10 mouse cellular contexts compared by ENCODE assay signal in the genomic region with DNA sequence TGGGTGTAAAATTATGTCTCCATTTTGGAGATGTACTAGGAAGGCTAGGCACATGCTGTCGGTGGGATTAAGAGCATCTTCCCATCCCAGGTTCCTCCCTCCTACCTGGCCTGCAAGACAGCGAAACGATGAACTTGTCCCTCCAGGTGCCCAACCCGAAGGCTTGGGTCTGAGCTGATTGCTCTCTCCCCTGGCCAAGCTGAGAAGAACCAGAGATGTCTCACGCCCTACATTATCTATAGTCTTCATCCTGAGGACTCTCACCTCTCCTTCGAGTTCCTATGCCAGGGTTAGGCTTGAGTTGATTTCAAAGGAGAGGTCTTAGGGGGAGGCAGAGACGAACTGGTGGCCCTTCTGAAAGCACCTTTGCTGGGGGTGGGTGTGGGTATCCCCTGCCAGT. TPM values are rescaled to one million over a fixed set of nuclear protein-coding genes. Genes with fewer than 3 reads are reported as not detected.
DNase-seq lines count a peak whose midpoint lies in the region; ATAC-seq and TF ChIP-seq lines count a peak whose summit lies in the region.
"Had no signal": no experiment of that assay in that cellular context is flagged by ENCODE, and none has a peak within 500 bp of the region (broad histone marks: within the 10 kb centered on the region; RNA-seq: fewer than 3 reads in every experiment).

No protein-coding gene starts in this region.

- H3K9ac ChIP-seq in forebrain, embryonic 12.5 days, result no peak overlapping the region
- no peak overlapping the region for H3K9ac ChIP-seq in forebrain, embryonic 14.5 days (ENCODE audit: low read length)
- H3K9ac ChIP-seq in intestine, postnatal 0 days (ENCODE audit: low read depth, low read length), result 0 out of 2 replicates have a peak overlapping the region, but pooled peaks have one; percentile 0
- H3K9ac ChIP-seq in intestine, embryonic 16.5 days (ENCODE audit: low read depth, low read length), result no peak overlapping the region
- H3K9ac ChIP-seq in liver, embryonic 11.5 days (ENCODE audit: low read depth, low read length), result peak overlapping the region; percentile 49
- H3K9ac ChIP-seq: intestine, embryonic 15.5 days; midbrain, embryonic 12.5 days had no signal

- H3K4me3 ChIP-seq in forebrain, embryonic 12.5 days (replicated peaks), result no peak overlapping the region
- H3K4me3 ChIP-seq in forebrain, embryonic 14.5 days (ENCODE audit: low read depth, low read length), result no peak overlapping the region
- no peak overlapping the region for H3K4me3 ChIP-seq in intestine, postnatal 0 days (ENCODE audit: low read depth, low read length)
- no peak overlapping the region for H3K4me3 ChIP-seq in intestine, embryonic 16.5 days (ENCODE audit: low read length)
- peak overlapping the region; percentile 46; the same call in 1 of the 2 replicates for H3K4me3 ChIP-seq in G1E (ENCODE audit: low read depth, low read length)
- H3K4me3 ChIP-seq in liver, embryonic 11.5 days (ENCODE audit: low read depth, low read length), result no peak overlapping the region
- H3K4me3 ChIP-seq: intestine, embryonic 15.5 days; midbrain, embryonic 12.5 days had no signal

- H3K9me3 ChIP-seq in forebrain, embryonic 12.5 days, result no peaks in the 10 kb centered on the region
- no peaks in the 10 kb centered on the region for H3K9me3 ChIP-seq in forebrain, embryonic 14.5 days (replicated peaks; ENCODE audit: control insufficient read depth, low read length)
- H3K9me3 ChIP-seq in intestine, postnatal 0 days (ENCODE audit: control insufficient read depth), result no peaks in the 10 kb centered on the region
- H3K9me3 ChIP-seq in intestine, embryonic 16.5 days (ENCODE audit: control insufficient read depth, low read length), result no peaks in the 10 kb centered on the region
- H3K9me3 ChIP-seq in G1E (replicated peaks), result no peaks in the 10 kb centered on the region
- no peaks in the 10 kb centered on the region for H3K9me3 ChIP-seq in liver, embryonic 11.5 days (ENCODE audit: control insufficient read depth, low read length)
- H3K9me3 ChIP-seq: intestine, embryonic 15.5 days; midbrain, embryonic 12.5 days had no signal

- no peak for TF ChIP-seq CTCF in intestine, postnatal 0 days (IDR thresholded peaks at IDR 0.05; ENCODE audit: low read depth)
- no peak for TF ChIP-seq CTCF in G1E (IDR thresholded peaks at IDR 0.05; ENCODE audit: low read depth, low read length)

- WGBS in forebrain, embryonic 12.5 days, result 90% methylated on average over 7 of the region's 7 CpGs
- WGBS in forebrain, embryonic 14.5 days, result 92% methylated on average over 7 of the region's 7 CpGs
- 87% methylated on average over 7 of the region's 7 CpGs for WGBS in intestine, postnatal 0 days
- whole genome bisulfite sequencing in intestine, embryonic 16.5 days, result 89% methylated on average over 7 of the region's 7 CpGs
- WGBS in liver, embryonic 11.5 days, result 70% methylated on average over 7 of the region's 7 CpGs

- ATAC-seq in forebrain, embryonic 12.5 days (ENCODE audit: low FRiP score), result no peak
- ATAC-seq in forebrain, embryonic 14.5 days, result no peak
- no peak for ATAC-seq in intestine, postnatal 0 days
- ATAC-seq in intestine, embryonic 16.5 days, result no peak
- ATAC-seq in G1E (ENCODE audit: extremely low read depth, insufficient number of reproducible peaks, low FRiP score, poor library complexity, severe bottlenecking), result no peak
- ATAC-seq in liver, embryonic 11.5 days (replicated peaks; ENCODE audit: low FRiP score), result peak; percentile 16

- H3K27ac ChIP-seq in forebrain, embryonic 12.5 days, result 0 out of 2 replicates have a peak overlapping the region, but pooled peaks have one; percentile 31
- no peak overlapping the region for H3K27ac ChIP-seq in forebrain, embryonic 14.5 days (ENCODE audit: low read depth, low read length)
- H3K27ac ChIP-seq in intestine, postnatal 0 days (ENCODE audit: low read depth, low read length), result no peak overlapping the region; the same call in 1 of the 2 replicates
- no peak overlapping the region for H3K27ac ChIP-seq in intestine, embryonic 16.5 days (ENCODE audit: low read length)
- H3K27ac ChIP-seq in liver, embryonic 11.5 days (ENCODE audit: low read depth, low read length), result peak overlapping the region; percentile 98
- H3K27ac ChIP-seq: intestine, embryonic 15.5 days; midbrain, embryonic 12.5 days had no signal

- no peaks in the 10 kb centered on the region for H3K27me3 ChIP-seq in forebrain, embryonic 12.5 days
- no peaks in the 10 kb centered on the region for H3K27me3 ChIP-seq in forebrain, embryonic 14.5 days (replicated peaks; ENCODE audit: control insufficient read depth, insufficient read depth, low read length)
- no peaks in the 10 kb centered on the region for H3K27me3 ChIP-seq in intestine, postnatal 0 days (replicated peaks; ENCODE audit: control insufficient read depth, insufficient read depth, low read length)
- no peaks in the 10 kb centered on the region for H3K27me3 ChIP-seq in intestine, embryonic 16.5 days (replicated peaks; ENCODE audit: control insufficient read depth, insufficient read depth, low read length)
- H3K27me3 ChIP-seq in G1E (ENCODE audit: insufficient read depth, low read length), result no peaks in the 10 kb centered on the region
- H3K27me3 ChIP-seq in liver, embryonic 11.5 days (replicated peaks; ENCODE audit: control insufficient read depth, insufficient read depth, low read length), result no peaks in the 10 kb centered on the region
- H3K27me3 ChIP-seq: intestine, embryonic 15.5 days; midbrain, embryonic 12.5 days had no signal

- H3K4me2 ChIP-seq in forebrain, embryonic 12.5 days, result no peak overlapping the region
- no peak overlapping the region for H3K4me2 ChIP-seq in forebrain, embryonic 14.5 days (ENCODE audit: low read length)
- no peak overlapping the region for H3K4me2 ChIP-seq in intestine, postnatal 0 days (replicated peaks; ENCODE audit: low read depth)
- H3K4me2 ChIP-seq in intestine, embryonic 16.5 days (ENCODE audit: low read depth, low read length), result no peak overlapping the region
- peak overlapping the region; percentile 65 for H3K4me2 ChIP-seq in liver, embryonic 11.5 days
- H3K4me2 ChIP-seq: intestine, embryonic 15.5 days; midbrain, embryonic 12.5 days had no signal

- H3K4me1 ChIP-seq in forebrain, embryonic 12.5 days, result peaks cover 6% of the 10 kb centered on the region; the same call in 1 of the 2 replicates
- peaks cover 4% of the 10 kb centered on the region; the same call in 1 of the 2 replicates for H3K4me1 ChIP-seq in forebrain, embryonic 14.5 days (ENCODE audit: control insufficient read depth, insufficient read depth, low read length)
- no peaks in the 10 kb centered on the region for H3K4me1 ChIP-seq in intestine, postnatal 0 days (replicated peaks; ENCODE audit: control insufficient read depth, insufficient read depth, low read length)
- peaks cover 4% of the 10 kb centered on the region; the same call in 1 of the 2 replicates for H3K4me1 ChIP-seq in intestine, embryonic 16.5 days (ENCODE audit: control insufficient read depth, insufficient read depth, low read length)
- H3K4me1 ChIP-seq in G1E (ENCODE audit: insufficient read depth, low read depth, low read length), result peaks cover 67% of the 10 kb centered on the region
- H3K4me1 ChIP-seq in liver, embryonic 11.5 days (replicated peaks; ENCODE audit: control insufficient read depth, insufficient read depth, low read length), result peaks cover 49% of the 10 kb centered on the region

- no peak for DNase-seq in forebrain, embryonic 14.5 days (ENCODE audit: low spot score)
- no peak for DNase-seq in G1E (ENCODE audit: low spot score)
- DNase-seq in liver, embryonic 11.5 days (ENCODE audit: low spot score), result no peak
- DNase-seq in urinary bladder, postnatal 25 days (ENCODE audit: low spot score), result no peak
- no peak for DNase-seq in embryo, embryonic 10 days (ENCODE audit: low spot score)

- no peaks in the 10 kb centered on the region for H3K36me3 ChIP-seq in forebrain, embryonic 12.5 days (replicated peaks)
- no peaks in the 10 kb centered on the region for H3K36me3 ChIP-seq in forebrain, embryonic 14.5 days (ENCODE audit: control insufficient read depth, insufficient read depth, low read length)
- H3K36me3 ChIP-seq in intestine, postnatal 0 days (ENCODE audit: control insufficient read depth, insufficient read depth), result peaks cover 3% of the 10 kb centered on the region; the same call in 1 of the 2 replicates
- no peaks in the 10 kb centered on the region for H3K36me3 ChIP-seq in intestine, embryonic 16.5 days (ENCODE audit: control insufficient read depth, insufficient read depth, low read length)
- peaks cover 88% of the 10 kb centered on the region for H3K36me3 ChIP-seq in G1E (replicated peaks)
- peaks cover 15% of the 10 kb centered on the region for H3K36me3 ChIP-seq in liver, embryonic 11.5 days (ENCODE audit: control insufficient read depth, insufficient read depth, low read length)
- H3K36me3 ChIP-seq: intestine, embryonic 15.5 days; midbrain, embryonic 12.5 days had no signal

RNA-seq across cellular contexts. Expression of a gene that starts 19.2 kb away (rescaled TPM):
- polyA plus RNA-seq in forebrain, embryonic 12.5 days (2016; fragmentation: Nextera tagmentation; extraction: Ambion mirVana), result 6.0 and 7.8 TPM in 2 replicates
- polyA plus RNA-seq in forebrain, embryonic 14.5 days (2014; fragmentation: Nextera tagmentation; extraction: Ambion mirVana), result 3.3 and 4.0 TPM in 2 replicates
- polyA plus RNA-seq in intestine, postnatal 0 days (2015; fragmentation: Nextera tagmentation; extraction: Ambion mirVana), result 5.5 and 7.4 TPM in 2 replicates
- polyA plus RNA-seq in intestine, embryonic 16.5 days (2015; fragmentation: Nextera tagmentation; extraction: Ambion mirVana), result 8.3 and 8.8 TPM in 2 replicates
- total RNA-seq in G1E (2014; fragmentation: Nextera tagmentation), result 65.4 and 105 TPM in 2 replicates
- total RNA-seq in G1E (2017), result 30.9 and 36.9 TPM in 2 replicates
- 159 and 170 TPM in 2 replicates for polyA plus RNA-seq in G1E (2012)
- polyA plus RNA-seq in liver, embryonic 11.5 days (2014; fragmentation: Nextera tagmentation; extraction: Ambion mirVana), result 41.3 and 44.9 TPM in 2 replicates

RNA-seq across cellular contexts. Expression of a gene that starts 28.5 kb away (rescaled TPM):
- 126 TPM in 2 replicates for polyA plus RNA-seq in forebrain, embryonic 12.5 days (2016; fragmentation: Nextera tagmentation; extraction: Ambion mirVana)
- 168 and 174 TPM in 2 replicates for polyA plus RNA-seq in forebrain, embryonic 14.5 days (2014; fragmentation: Nextera tagmentation; extraction: Ambion mirVana)
- 130 and 144 TPM in 2 replicates for polyA plus RNA-seq in intestine, postnatal 0 days (2015; fragmentation: Nextera tagmentation; extraction: Ambion mirVana)
- 116 and 117 TPM in 2 replicates for polyA plus RNA-seq in intestine, embryonic 16.5 days (2015; fragmentation: Nextera tagmentation; extraction: Ambion mirVana)
- total RNA-seq in G1E (2014; fragmentation: Nextera tagmentation) (37.5 and 37.8 TPM in 2 replicates), G1E (2017) (50.6 and 53.1 TPM in 2 replicates)
- polyA plus RNA-seq in G1E (2012), result 4.1 and 4.5 TPM in 2 replicates
- polyA plus RNA-seq in liver, embryonic 11.5 days (2014; fragmentation: Nextera tagmentation; extraction: Ambion mirVana), result 78.8 and 86.8 TPM in 2 replicates

RNA-seq across cellular contexts. Expression of a gene that starts 46.0 kb away (rescaled TPM):
- 83.9 and 92.1 TPM in 2 replicates for polyA plus RNA-seq in forebrain, embryonic 12.5 days (2016; fragmentation: Nextera tagmentation; extraction: Ambion mirVana)
- 66.5 and 68.0 TPM in 2 replicates for polyA plus RNA-seq in forebrain, embryonic 14.5 days (2014; fragmentation: Nextera tagmentation; extraction: Ambion mirVana)
- 29.7 and 30.2 TPM in 2 replicates for polyA plus RNA-seq in intestine, postnatal 0 days (2015; fragmentation: Nextera tagmentation; extraction: Ambion mirVana)
- polyA plus RNA-seq in intestine, embryonic 16.5 days (2015; fragmentation: Nextera tagmentation; extraction: Ambion mirVana), result 61.1 and 64.5 TPM in 2 replicates
- total RNA-seq in G1E (2014; fragmentation: Nextera tagmentation), result 144 and 154 TPM in 2 replicates
- 63.5 and 66.5 TPM in 2 replicates for total RNA-seq in G1E (2017)
- polyA plus RNA-seq in G1E (2012), result 33.6 and 36.2 TPM in 2 replicates
- 65.4 and 72.5 TPM in 2 replicates for polyA plus RNA-seq in liver, embryonic 11.5 days (2014; fragmentation: Nextera tagmentation; extraction: Ambion mirVana)

RNA-seq across cellular contexts. Expression of a gene that starts 57.8 kb away (rescaled TPM):
- 193 and 211 TPM in 2 replicates for polyA plus RNA-seq in forebrain, embryonic 12.5 days (2016; fragmentation: Nextera tagmentation; extraction: Ambion mirVana)
- polyA plus RNA-seq in forebrain, embryonic 14.5 days (2014; fragmentation: Nextera tagmentation; extraction: Ambion mirVana), result 62.0 and 96.6 TPM in 2 replicates
- polyA plus RNA-seq in intestine, postnatal 0 days (2015; fragmentation: Nextera tagmentation; extraction: Ambion mirVana), result 54.1 and 61.2 TPM in 2 replicates
- polyA plus RNA-seq in intestine, embryonic 16.5 days (2015; fragmentation: Nextera tagmentation; extraction: Ambion mirVana), result 104 and 127 TPM in 2 replicates
- 60.4 and 70.5 TPM in 2 replicates for total RNA-seq in G1E (2014; fragmentation: Nextera tagmentation)
- total RNA-seq in G1E (2017), result 23.9 and 28.8 TPM in 2 replicates
- 21.8 and 29.2 TPM in 2 replicates for polyA plus RNA-seq in G1E (2012)
- polyA plus RNA-seq in liver, embryonic 11.5 days (2014; fragmentation: Nextera tagmentation; extraction: Ambion mirVana), result 88.1 and 92.4 TPM in 2 replicates

Comparison
In these comparisons a context has a peak if more than half of its experiments do, and no peak if none do; other contexts are left out.
1. H3K27ac ChIP-seq: peak in forebrain, embryonic 12.5 days (single experiment) and liver, embryonic 11.5 days (single experiment); none in forebrain, embryonic 14.5 days (single experiment), intestine, postnatal 0 days (single experiment) and intestine, embryonic 16.5 days (single experiment).
2. H3K9ac ChIP-seq: peak in intestine, postnatal 0 days (single experiment) and liver, embryonic 11.5 days (single experiment); none in forebrain, embryonic 12.5 days (single experiment), forebrain, embryonic 14.5 days (single experiment) and intestine, embryonic 16.5 days (single experiment).
3. RNA of a gene that starts 28.5 kb away (polyA plus RNA-seq): 168 to 174 TPM in forebrain, embryonic 14.5 days, 130 to 144 TPM in intestine, postnatal 0 days, 126 TPM in forebrain, embryonic 12.5 days, 116 to 117 TPM in intestine, embryonic 16.5 days and 78.8 to 86.8 TPM in liver, embryonic 11.5 days; 4.1 to 4.5 TPM in G1E; every median in the first group is over 10 times any median in the second.